13 mouse cellular contexts compared by ENCODE assay signal in the genomic region with DNA sequence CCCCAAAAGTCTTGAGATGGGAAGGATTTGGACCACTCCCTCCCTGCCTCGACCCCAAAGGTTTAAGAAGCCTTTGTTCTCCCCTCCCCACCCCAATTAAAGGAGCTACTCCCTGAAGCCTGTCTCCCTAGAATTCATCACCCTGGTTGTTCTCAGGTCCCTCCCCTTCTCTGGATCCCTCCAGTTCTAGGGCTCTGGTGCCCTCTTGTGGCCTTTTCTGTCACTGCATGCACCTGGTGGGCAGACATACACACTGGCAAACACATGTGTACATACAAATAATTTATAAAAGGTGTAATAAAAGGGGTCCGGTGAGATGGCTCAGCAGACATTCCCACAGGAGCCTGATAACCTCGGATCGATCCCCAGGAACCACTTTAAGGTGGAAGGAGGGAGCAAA. TPM values are rescaled to one million over a fixed set of nuclear protein-coding genes. Genes with fewer than 3 reads are reported as not detected.
A peak's percentile ranks its signal among the peaks of the same experiment; 100 is the strongest.
DNase-seq lines count a peak whose midpoint lies in the region; ATAC-seq and TF ChIP-seq lines count a peak whose summit lies in the region.
"Had no signal": no experiment of that assay in that cellular context is flagged by ENCODE, and none has a peak within 500 bp of the region (broad histone marks: within the 10 kb centered on the region; RNA-seq: fewer than 3 reads in every experiment).

No protein-coding gene starts in this region.

- H3K9ac ChIP-seq in intestine, postnatal 0 days (ENCODE audit: low read depth, low read length): no peak overlapping the region
- no peak overlapping the region for H3K9ac ChIP-seq in intestine, embryonic 16.5 days (ENCODE audit: low read depth, low read length)
- H3K9ac ChIP-seq: limb, embryonic 13.5 days; midbrain, embryonic 15.5 days had no signal

- no peak overlapping the region for H3K4me3 ChIP-seq in intestine, postnatal 0 days (ENCODE audit: low read depth, low read length)
- H3K4me3 ChIP-seq in intestine, embryonic 16.5 days (ENCODE audit: low read length): no peak overlapping the region
- H3K4me3 ChIP-seq: limb, embryonic 13.5 days; midbrain, embryonic 15.5 days had no signal

- H3K4me2 ChIP-seq in intestine, postnatal 0 days (replicated peaks; ENCODE audit: low read depth): no peak overlapping the region
- H3K4me2 ChIP-seq in intestine, embryonic 16.5 days (ENCODE audit: low read depth, low read length): no peak overlapping the region
- H3K4me2 ChIP-seq: limb, embryonic 13.5 days; midbrain, embryonic 15.5 days had no signal

- no peak overlapping the region for H3K27ac ChIP-seq in intestine, postnatal 0 days (ENCODE audit: low read depth, low read length)
- H3K27ac ChIP-seq in intestine, embryonic 16.5 days (ENCODE audit: low read length): no peak overlapping the region
- H3K27ac ChIP-seq: limb, embryonic 13.5 days; midbrain, embryonic 15.5 days had no signal

- DNase-seq in thymus, postnatal 25 days: peak; percentile 23
- DNase-seq in thymus, postnatal 0 days (ENCODE audit: low spot score): no peak
- peak; percentile 22 for DNase-seq in c-Kit-positive CD71-positive TER-119-negative erythroid progenitor cells, embryonic 14.5 days (ENCODE audit: low read depth)
- peak; percentile 31 for DNase-seq in testis, postnatal 14 days (ENCODE audit: low spot score)
- no peak for DNase-seq in layer of hippocampus, postnatal 36 days
- DNase-seq in frontal cortex, adult 2 months (ENCODE audit: extremely low spot score in 1 of 2, low spot score in 1 of 2): no peak
- DNase-seq: adrenal gland, adult 2 months had no signal

- 0 out of 2 replicates have a peak, but pooled peaks cover 3% of the 10 kb centered on the region for H3K27me3 ChIP-seq in intestine, postnatal 0 days (replicated peaks; ENCODE audit: control insufficient read depth, insufficient read depth, low read length)
- H3K27me3 ChIP-seq in intestine, embryonic 16.5 days (replicated peaks; ENCODE audit: control insufficient read depth, insufficient read depth, low read length): no peaks in the 10 kb centered on the region

- no peak for ATAC-seq in intestine, postnatal 0 days
- no peak for ATAC-seq in intestine, embryonic 16.5 days
- ATAC-seq: hindbrain, embryonic 16.5 days; midbrain, embryonic 15.5 days had no signal

- no peaks in the 10 kb centered on the region for H3K36me3 ChIP-seq in intestine, postnatal 0 days (ENCODE audit: control insufficient read depth, insufficient read depth)
- no peaks in the 10 kb centered on the region for H3K36me3 ChIP-seq in intestine, embryonic 16.5 days (ENCODE audit: control insufficient read depth, insufficient read depth, low read length)
- H3K36me3 ChIP-seq: limb, embryonic 13.5 days; midbrain, embryonic 15.5 days had no signal

- 80% methylated on average over 4 of the region's 4 CpGs for WGBS in intestine, postnatal 0 days
- WGBS in intestine, embryonic 16.5 days: 76% methylated on average over 4 of the region's 4 CpGs

- H3K4me1 ChIP-seq in intestine, postnatal 0 days (replicated peaks; ENCODE audit: control insufficient read depth, insufficient read depth, low read length): no peaks in the 10 kb centered on the region
- H3K4me1 ChIP-seq in intestine, embryonic 16.5 days (ENCODE audit: control insufficient read depth, insufficient read depth, low read length): no peaks in the 10 kb centered on the region
- H3K4me1 ChIP-seq: limb, embryonic 13.5 days; midbrain, embryonic 15.5 days had no signal

- no peaks in the 10 kb centered on the region for H3K9me3 ChIP-seq in intestine, postnatal 0 days (ENCODE audit: control insufficient read depth)
- H3K9me3 ChIP-seq in intestine, embryonic 16.5 days (ENCODE audit: control insufficient read depth, low read length): no peaks in the 10 kb centered on the region; the same call in 1 of the 2 replicates
- H3K9me3 ChIP-seq: limb, embryonic 13.5 days; midbrain, embryonic 15.5 days had no signal

- peak; percentile 62 for TF ChIP-seq CTCF in intestine, postnatal 0 days (IDR thresholded peaks at IDR 0.05; ENCODE audit: low read depth)

RNA-seq across cellular contexts. Expression of a gene that starts 8.3 kb away (rescaled TPM):
- 21.2 and 21.5 TPM in 2 replicates for polyA plus RNA-seq in intestine, postnatal 0 days (2015; fragmentation: Nextera tagmentation; extraction: Ambion mirVana)
- polyA plus RNA-seq in intestine, embryonic 16.5 days (2015; fragmentation: Nextera tagmentation; extraction: Ambion mirVana): 19.9 and 20.2 TPM in 2 replicates
- 1.2 and 1.3 TPM in 2 replicates for polyA plus RNA-seq in thymus, postnatal 0 days (2015; fragmentation: Nextera tagmentation; extraction: Ambion mirVana)
- total RNA-seq in layer of hippocampus, postnatal 36 days (2021): 1 to 10 TPM; 6.9 to 8.3 TPM
- 6.9 and 7.1 TPM in 2 replicates for polyA plus RNA-seq in frontal cortex, adult 2 months (2012; rRNA removed)

RNA-seq across cellular contexts. Expression of a gene that starts 12.0 kb away (rescaled TPM):
- polyA plus RNA-seq in intestine, postnatal 0 days (2015; fragmentation: Nextera tagmentation; extraction: Ambion mirVana): not detected in 2 replicates
- polyA plus RNA-seq in intestine, embryonic 16.5 days (2015; fragmentation: Nextera tagmentation; extraction: Ambion mirVana): 0.18 and 0.37 TPM in 2 replicates
- polyA plus RNA-seq in thymus, postnatal 0 days (2015; fragmentation: Nextera tagmentation; extraction: Ambion mirVana): 0.14 and 0.24 TPM in 2 replicates
- not detected for total RNA-seq in layer of hippocampus, postnatal 36 days (2021)
- polyA plus RNA-seq in frontal cortex, adult 2 months (2012; rRNA removed): 0.40 TPM in 1 of 2 replicates, not detected in the other
- total RNA-seq: gastrocnemius, postnatal 10 days had no signal
- polyA plus RNA-seq: limb, embryonic 13.5 days; midbrain, embryonic 15.5 days had no signal

RNA-seq across cellular contexts. Expression of a gene that starts 32.8 kb away (rescaled TPM):
- 0.04 TPM in 1 of 2 replicates, not detected in the other for polyA plus RNA-seq in intestine, postnatal 0 days (2015; fragmentation: Nextera tagmentation; extraction: Ambion mirVana)
- not detected in 2 replicates for polyA plus RNA-seq in intestine, embryonic 16.5 days (2015; fragmentation: Nextera tagmentation; extraction: Ambion mirVana)
- 0.05 TPM in 1 of 2 replicates, not detected in the other for polyA plus RNA-seq in thymus, postnatal 0 days (2015; fragmentation: Nextera tagmentation; extraction: Ambion mirVana)
- total RNA-seq in layer of hippocampus, postnatal 36 days (2021): under 1 TPM in 1 of 2 experiments, not detected in 1; 0.13 TPM
- polyA plus RNA-seq in frontal cortex, adult 2 months (2012; rRNA removed): 0.23 and 0.40 TPM in 2 replicates
- total RNA-seq: adrenal gland, adult 2 months; gastrocnemius, postnatal 10 days had no signal
- polyA plus RNA-seq: adrenal gland, adult 2 months; limb, embryonic 13.5 days had no signal

RNA-seq across cellular contexts. Expression of a gene that starts 39.1 kb away (rescaled TPM):
- polyA plus RNA-seq in intestine, postnatal 0 days (2015; fragmentation: Nextera tagmentation; extraction: Ambion mirVana): 63.6 and 67.2 TPM in 2 replicates
- 43.9 and 46.9 TPM in 2 replicates for polyA plus RNA-seq in intestine, embryonic 16.5 days (2015; fragmentation: Nextera tagmentation; extraction: Ambion mirVana)
- 31.0 and 33.9 TPM in 2 replicates for polyA plus RNA-seq in thymus, postnatal 0 days (2015; fragmentation: Nextera tagmentation; extraction: Ambion mirVana)
- 10 to 100 TPM; 56.8 to 58.7 TPM for total RNA-seq in layer of hippocampus, postnatal 36 days (2021)
- 38.8 and 42.7 TPM in 2 replicates for polyA plus RNA-seq in frontal cortex, adult 2 months (2012; rRNA removed)

RNA-seq across cellular contexts. Expression of a gene that starts 46.6 kb away (rescaled TPM):
- 4.1 and 4.4 TPM in 2 replicates for polyA plus RNA-seq in intestine, postnatal 0 days (2015; fragmentation: Nextera tagmentation; extraction: Ambion mirVana)
- 6.9 and 7.6 TPM in 2 replicates for polyA plus RNA-seq in intestine, embryonic 16.5 days (2015; fragmentation: Nextera tagmentation; extraction: Ambion mirVana)
- 4.6 and 5.0 TPM in 2 replicates for polyA plus RNA-seq in thymus, postnatal 0 days (2015; fragmentation: Nextera tagmentation; extraction: Ambion mirVana)
- total RNA-seq in layer of hippocampus, postnatal 36 days (2021): 1 to 10 TPM; 7.6 to 8.7 TPM
- polyA plus RNA-seq in frontal cortex, adult 2 months (2012; rRNA removed): 5.9 and 6.4 TPM in 2 replicates

Comparison
In these comparisons a context has a peak if more than half of its experiments do, and no peak if none do; other contexts are left out.
1. DNase-seq: peak in thymus, postnatal 25 days (single experiment), c-Kit-positive CD71-positive TER-119-negative erythroid progenitor cells, embryonic 14.5 days (single experiment) and testis, postnatal 14 days (single experiment); none in thymus, postnatal 0 days (single experiment), layer of hippocampus, postnatal 36 days (0 of 2) and frontal cortex, adult 2 months (0 of 2).